Mouse (Mus musculus): Measurements from ENCODE around the gene Prdx2.
A peak's percentile ranks its signal among the peaks of the same experiment; 100 is the strongest.

DNA sequence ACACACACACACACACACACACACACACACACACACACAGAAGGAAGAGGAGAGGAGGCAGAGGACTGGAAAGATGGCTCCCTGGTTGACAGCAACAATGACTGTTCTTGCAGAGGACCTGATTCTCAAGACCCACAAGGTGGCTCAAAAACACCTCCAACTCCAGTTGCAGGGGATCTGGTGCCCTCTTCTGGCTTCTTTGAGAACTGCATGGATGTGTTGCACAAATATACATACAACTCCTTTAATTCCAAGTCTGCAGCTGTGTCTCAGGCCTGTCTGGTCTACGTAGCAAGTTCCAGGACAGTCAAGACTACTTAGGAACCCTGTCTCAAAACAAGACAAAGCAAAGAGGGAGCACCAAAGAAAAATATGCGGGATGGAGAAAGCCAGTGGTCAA lies 12.6 kb upstream of the Prdx2 start:
- TF ChIP-seq CTCF (IDR thresholded peaks at IDR 0.05; ENCODE audit: low read depth, low read length) = peak; percentile 58; the same call in 1 of the 2 replicates
- TF ChIP-seq POLR2A (IDR thresholded peaks at IDR 0.05; ENCODE audit: borderline replicate concordance, low read depth, low read length) = no peak

All from bone marrow macrophage, adult 2 months (primary cell).